Mouse (Mus musculus) layer of hippocampus, adult 9-10 months (tissue): ENCODE measurements around the gene Ttc28.

Experiments
- DNase-seq: peaks from one replicate; pipeline ENCODE4 v3.0.0; 2022; ENCODE audit warnings: low spot score

Gene Ttc28

GRCm38 (mm10) chr5:110960067-110960466 lies 80.5 kb downstream of the Ttc28 start:
- DNase-seq = no peak

- DNase-seq = no peak
Measured at GRCm38 (mm10) chr5:110960890-110961289, 81.3 kb downstream of the Ttc28 start.

- DNase-seq = no peak
Measured at GRCm38 (mm10) chr5:110967483-110968055, 88.0 kb downstream of the Ttc28 start.

- no peak for DNase-seq
Measured at GRCm38 (mm10) chr5:110968566-110968965, 89.0 kb downstream of the Ttc28 start.

GRCm38 (mm10) chr5:110970162-110970780 lies 90.7 kb downstream of the Ttc28 start:
- no peak for DNase-seq

- DNase-seq = no peak
Measured at GRCm38 (mm10) chr5:110976721-110977120, 97.1 kb downstream of the Ttc28 start.

GRCm38 (mm10) chr5:110977796-110978195 lies 98.2 kb downstream of the Ttc28 start:
- no peak for DNase-seq

GRCm38 (mm10) chr5:110978461-110978860 lies 98.9 kb downstream of the Ttc28 start:
- DNase-seq = peak; percentile 40

- DNase-seq = peak; percentile 11
Measured at GRCm38 (mm10) chr5:110979011-110979860, 99.6 kb downstream of the Ttc28 start.

GRCm38 (mm10) chr5:110979861-110980346 lies 100.3 kb downstream of the Ttc28 start:
- DNase-seq = no peak

- DNase-seq = no peak
Measured at GRCm38 (mm10) chr5:110980576-110980975, 101.0 kb downstream of the Ttc28 start.

GRCm38 (mm10) chr5:110982436-110982835 lies 102.8 kb downstream of the Ttc28 start:
- DNase-seq = no peak

GRCm38 (mm10) chr5:110984136-110984681 lies 104.6 kb downstream of the Ttc28 start:
- no peak for DNase-seq

- no peak for DNase-seq
Measured at GRCm38 (mm10) chr5:110996835-110997539, 117.4 kb downstream of the Ttc28 start.

GRCm38 (mm10) chr5:110997692-110998091 lies 118.1 kb downstream of the Ttc28 start:
- DNase-seq = no peak

- DNase-seq = no peak
Measured at GRCm38 (mm10) chr5:110998298-110998697, 118.7 kb downstream of the Ttc28 start.

- DNase-seq = no peak
Measured at GRCm38 (mm10) chr5:111000953-111001352, 121.3 kb downstream of the Ttc28 start.

GRCm38 (mm10) chr5:111003220-111003619 lies 123.6 kb downstream of the Ttc28 start:
- DNase-seq = no peak

- DNase-seq = no peak
Measured at GRCm38 (mm10) chr5:111003750-111004149, 124.1 kb downstream of the Ttc28 start.

GRCm38 (mm10) chr5:111006272-111007135 lies 126.9 kb downstream of the Ttc28 start:
- no peak for DNase-seq

GRCm38 (mm10) chr5:111007136-111007500 lies 127.5 kb downstream of the Ttc28 start:
- DNase-seq = no peak
